Mouse (Mus musculus): ENCODE measurements around the gene Usf2. TPM values are rescaled to one million over a fixed set of nuclear protein-coding genes. Genes with fewer than 3 reads are reported as not detected.

Gene Usf2
- total RNA-seq (2021) = 100 to 1,000 TPM in 1 of 2 experiments, 10 to 100 TPM in 1; 94.1 to 116 TPM
- long read RNA-seq, transcript Usf2-201 (10 exons, 2,419 nt) = major isoform, 11 of 29 reads
- long read RNA-seq, partial matches to known transcripts = 6 of 29 reads
- long read RNA-seq, other reads (novel, unspliced or antisense) = 9 of 29 reads

GRCm38 (mm10) chr7:30956756-30957366, at the start of gene Usf2:
Usf2 (minus strand) TSS chr7:30956803.
- peak; percentile 76 to 83 for DNase-seq (ENCODE audit: low spot score in 2 of 2)

DNA sequence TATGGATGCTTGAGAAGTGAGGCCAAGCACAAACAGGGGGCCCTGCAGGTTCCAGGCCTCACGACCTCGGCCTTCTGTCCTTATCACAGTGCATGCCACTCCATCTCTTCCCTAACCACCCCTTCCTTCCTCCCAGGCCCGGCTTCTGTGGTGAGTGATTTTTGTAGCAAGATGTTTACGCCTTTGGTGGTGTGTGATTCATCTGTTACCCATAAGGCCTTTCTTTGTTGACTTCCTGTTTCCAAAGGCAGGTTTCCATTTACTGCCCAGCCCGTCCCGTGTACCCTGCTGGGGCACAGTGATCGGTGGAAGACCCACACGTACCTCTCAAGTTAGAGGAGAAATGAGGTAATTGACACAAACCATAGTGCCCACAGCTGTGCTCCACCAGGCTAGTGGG, 46.0 kb upstream of the Usf2 start:
- DNase-seq (ENCODE audit: low spot score in 2 of 2) = no peak

DNA sequence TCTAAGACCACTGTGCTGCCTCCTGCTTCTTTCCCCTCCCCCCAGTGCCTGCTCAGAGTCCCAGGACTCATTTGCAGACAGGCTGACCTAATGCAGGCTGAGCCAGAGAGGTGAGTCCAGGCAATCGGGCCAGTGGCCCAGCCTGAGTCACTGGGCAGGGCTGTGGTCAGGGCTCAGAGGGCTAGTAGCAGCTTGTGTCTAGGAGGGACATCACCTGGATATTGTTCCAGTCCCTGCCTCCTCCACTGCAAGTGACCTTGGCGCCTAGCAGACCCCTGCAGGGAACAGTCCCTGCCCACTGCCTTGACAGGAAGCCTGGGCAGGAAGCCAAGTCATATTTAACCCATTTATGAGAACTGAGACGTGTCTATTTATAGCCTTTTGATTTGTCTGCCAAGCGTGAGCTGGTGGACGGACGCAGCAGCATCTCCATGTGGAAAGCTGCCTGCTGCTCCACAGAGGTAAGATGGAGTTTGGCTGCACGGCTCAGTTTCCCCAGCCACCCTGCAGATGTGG, 44.0 kb upstream of the Usf2 start:
- peak; percentile 9 to 22 for DNase-seq (ENCODE audit: low spot score in 2 of 2)

- no peak for DNase-seq (ENCODE audit: low spot score in 2 of 2)
Observed at GRCm38 (mm10) chr7:30996491-30996890, 39.9 kb upstream of the Usf2 start.

DNA sequence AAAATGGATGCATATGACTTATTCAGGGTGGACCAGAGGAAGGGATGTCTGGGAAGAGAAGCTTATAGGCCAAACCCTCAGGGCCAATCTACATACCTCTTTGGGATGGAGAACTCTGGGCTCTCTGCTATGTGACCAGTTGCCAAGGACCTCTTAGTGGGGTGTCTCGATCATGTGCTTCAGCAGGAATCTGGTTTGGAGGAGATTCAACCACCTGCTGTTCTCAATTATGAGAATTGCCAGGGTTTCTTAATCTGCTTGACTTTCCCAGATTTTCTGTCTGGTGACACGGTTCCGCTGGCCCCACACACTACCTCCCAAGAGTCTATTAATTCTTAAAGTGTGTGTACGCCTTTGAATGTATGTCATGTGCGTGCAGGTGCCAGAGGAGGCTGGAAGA, 37.4 kb upstream of the Usf2 start:
- DNase-seq (ENCODE audit: low spot score in 2 of 2) = no peak

DNA sequence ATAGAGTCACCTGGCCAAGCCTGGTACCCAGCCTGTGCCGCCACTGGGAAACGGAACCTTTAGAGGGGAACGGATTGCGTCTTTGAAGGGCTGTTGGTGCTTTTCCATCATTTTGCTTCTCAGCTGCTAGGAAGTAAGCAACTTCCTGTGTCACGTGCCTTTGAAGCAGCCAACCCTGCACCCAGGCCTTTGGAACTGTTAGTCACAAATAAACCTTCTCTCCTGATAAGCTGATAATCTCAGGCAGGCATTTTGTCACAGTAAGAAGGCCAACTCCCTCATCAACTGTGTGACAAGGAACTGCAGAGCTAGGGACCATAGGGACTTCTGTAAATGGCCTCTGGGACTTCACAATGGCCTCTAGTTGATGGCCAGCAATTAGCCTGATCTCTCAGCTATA, 35.5 kb upstream of the Usf2 start:
- no peak for DNase-seq (ENCODE audit: low spot score in 2 of 2)

DNA sequence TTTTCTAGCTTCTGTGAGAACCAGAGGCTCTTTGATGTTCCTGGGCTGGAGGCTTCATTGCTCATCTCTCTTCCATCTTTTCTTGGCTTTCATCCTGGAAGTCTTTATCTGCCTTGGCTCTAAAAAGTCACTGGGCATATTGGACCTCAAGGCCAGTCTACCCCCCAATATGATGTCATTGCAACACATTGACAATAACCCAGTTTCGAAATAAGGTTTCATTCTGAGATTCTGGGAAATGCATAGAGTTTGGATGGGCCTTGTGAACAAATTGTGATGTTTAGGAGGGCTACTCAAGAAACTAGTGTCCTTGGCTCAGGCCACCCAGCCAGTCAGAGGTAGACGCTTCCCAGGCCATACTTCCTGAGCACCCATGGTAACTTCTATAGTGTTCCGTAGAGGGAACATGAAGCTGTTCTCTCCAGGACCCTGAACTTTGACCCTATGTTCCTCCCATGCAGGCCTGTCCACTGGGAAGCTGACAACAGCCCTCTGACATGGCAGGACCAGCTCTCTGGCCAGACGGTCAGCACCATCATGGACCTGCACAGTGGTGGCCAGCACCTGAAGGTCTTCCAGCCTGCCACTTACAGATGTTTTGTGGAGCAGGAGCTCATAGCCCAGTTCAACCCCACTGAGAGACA, 32.0 kb upstream of the Usf2 start:
- no peak for DNase-seq (ENCODE audit: low spot score in 2 of 2)

- DNase-seq (ENCODE audit: low spot score in 2 of 2) = no peak
Observed at GRCm38 (mm10) chr7:30985357-30985756, 28.8 kb upstream of the Usf2 start.

GRCm38 (mm10) chr7:30981703-30982102, 25.1 kb upstream of the Usf2 start:
- DNase-seq (ENCODE audit: low spot score in 2 of 2) = no peak

- DNase-seq (ENCODE audit: low spot score in 2 of 2) = peak; percentile 84 to 87
Observed at GRCm38 (mm10) chr7:30973501-30974289, 17.1 kb upstream of the Usf2 start, which contains the start of gene Fam187b. Fam187b (plus strand) TSS chr7:30973790.

- no peak for DNase-seq (ENCODE audit: low spot score in 2 of 2)
Observed at GRCm38 (mm10) chr7:30973251-30973500, 16.6 kb upstream of the Usf2 start, which contains the start of gene Lsr. Lsr (minus strand) TSS chr7:30973464.

GRCm38 (mm10) chr7:30972426-30973250, 16.0 kb upstream of the Usf2 start:
- DNase-seq (ENCODE audit: low spot score in 2 of 2) = no peak

GRCm38 (mm10) chr7:30971901-30972300, 15.3 kb upstream of the Usf2 start:
- DNase-seq (ENCODE audit: low spot score in 2 of 2) = no peak

DNA sequence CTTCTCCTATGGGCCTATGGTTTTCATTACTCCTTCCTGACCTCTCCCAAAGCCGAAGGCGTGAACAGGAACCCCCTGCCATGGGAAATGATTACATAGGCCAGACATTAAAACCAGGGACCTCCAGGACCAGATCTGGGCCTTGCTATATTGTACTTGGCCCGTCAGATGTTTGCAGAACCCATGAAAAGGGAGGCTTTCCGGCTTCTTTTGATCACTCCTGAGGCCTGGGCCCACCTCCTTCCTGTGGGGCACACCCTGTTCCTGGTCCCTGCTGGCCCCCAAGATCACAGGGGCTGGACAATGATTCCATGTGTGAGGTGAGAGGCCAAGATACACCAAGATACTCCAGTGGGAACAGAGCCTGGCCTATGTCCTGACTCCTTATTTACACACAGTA, 12.6 kb upstream of the Usf2 start:
- no peak for DNase-seq (ENCODE audit: low spot score in 2 of 2)

DNA sequence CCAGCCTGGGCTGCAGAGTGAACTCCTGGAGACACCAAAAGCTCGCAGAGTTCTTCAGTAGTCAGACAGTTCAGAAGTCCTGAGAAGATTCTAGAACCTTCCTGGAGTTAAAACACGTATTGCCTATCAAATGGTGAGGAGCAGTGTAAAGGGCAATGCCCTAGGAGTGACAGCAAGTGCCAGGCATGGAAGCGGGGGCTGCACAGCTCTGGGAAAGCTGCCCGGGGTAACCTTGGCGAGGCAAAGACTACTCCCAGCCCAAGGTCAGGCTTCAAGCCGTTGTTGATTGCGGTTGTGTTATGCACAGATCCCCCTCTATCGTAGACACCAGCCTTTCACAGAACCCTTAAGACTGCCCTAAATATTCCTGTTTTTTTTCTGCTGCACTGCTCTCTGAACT, 12.0 kb upstream of the Usf2 start:
- DNase-seq (ENCODE audit: low spot score in 2 of 2) = no peak

- DNase-seq (ENCODE audit: low spot score in 2 of 2) = no peak
Observed at GRCm38 (mm10) chr7:30966657-30967056, 10.1 kb upstream of the Usf2 start.

DNA sequence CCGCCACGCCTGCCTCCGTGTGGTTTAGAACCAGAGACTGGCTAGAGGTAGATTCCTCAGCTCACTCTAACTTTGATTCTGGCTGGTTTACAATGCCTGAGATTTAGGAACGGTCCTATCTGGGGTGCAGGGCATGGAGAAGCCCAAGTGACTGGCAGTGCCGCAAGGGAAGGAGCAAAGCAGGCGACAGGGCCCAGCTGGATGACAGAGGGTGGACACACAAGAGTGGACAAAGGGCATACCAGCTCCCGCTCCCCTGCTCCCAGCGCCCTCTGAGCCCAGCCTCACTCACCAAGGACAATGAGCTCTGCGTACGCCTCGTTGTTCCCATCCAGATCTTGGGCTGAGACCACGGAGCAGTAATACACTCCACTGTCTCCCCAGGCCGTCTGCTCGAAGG, 9.1 kb upstream of the Usf2 start:
- no peak for DNase-seq (ENCODE audit: low spot score in 2 of 2)

GRCm38 (mm10) chr7:30964366-30964765, 7.8 kb upstream of the Usf2 start:
- DNase-seq (ENCODE audit: low spot score in 2 of 2) = no peak

GRCm38 (mm10) chr7:30962862-30963261, 6.3 kb upstream of the Usf2 start:
- DNase-seq (ENCODE audit: low spot score in 2 of 2) = no peak

DNA sequence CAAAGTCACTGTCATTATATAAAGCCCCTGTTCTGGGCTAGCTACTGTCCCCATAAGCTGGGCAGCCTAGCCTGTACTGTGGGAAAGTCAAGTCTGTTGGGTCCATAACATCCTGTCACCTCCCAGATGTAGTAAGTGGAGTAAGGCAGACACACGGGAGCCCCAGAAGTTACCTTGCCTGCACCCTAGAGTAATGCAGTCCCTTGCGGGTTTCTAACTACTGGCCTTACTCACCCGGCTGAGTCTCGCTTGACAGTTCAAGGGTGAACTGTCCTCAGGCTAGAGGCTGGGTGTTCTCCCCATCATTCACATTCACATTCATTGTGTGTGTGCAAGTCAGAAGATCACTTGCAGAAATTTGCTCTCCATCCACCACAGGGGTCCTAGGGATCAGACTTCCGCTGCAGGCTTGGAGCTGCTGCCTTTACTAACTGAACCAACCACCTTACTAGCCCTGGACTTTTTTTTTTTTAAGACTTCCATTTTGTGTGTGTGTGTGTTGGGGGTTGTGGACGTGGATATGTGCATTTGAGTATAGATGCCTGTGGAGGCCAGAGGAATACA, 3.3 kb upstream of the Usf2 start:
- DNase-seq (ENCODE audit: low spot score in 2 of 2) = no peak

Data from layer of hippocampus, postnatal 10 days (tissue).